Mouse (Mus musculus) heart, embryonic 13.5 days (tissue): ENCODE measurements around the gene Card10. TPM values are rescaled to one million over a fixed set of nuclear protein-coding genes. Genes with fewer than 3 reads are reported as not detected.
A peak's percentile ranks its signal among the peaks of the same experiment; 100 is the strongest.

Experiments
- ATAC-seq: fragments of 200-750 bp; cut with Nextera tagmentation; 2 replicates; pipeline ENCODE4 v1.8.0; 2017; ENCODE audit warnings: moderate TSS enrichment; ENCODE audit not compliant: insufficient number of reproducible peaks, low FRiP score, low TSS enrichment; ENCODE audit errors: extremely low read depth
- H3K27ac ChIP-seq: fragments of 300-500 bp; sonication (generic); replicated peaks from 2 replicates; pipeline ENCODE4 v1.5.1; 2015; ENCODE audit warnings: moderate library complexity, mild to moderate bottlenecking, inconsistent platforms
- H3K27me3 ChIP-seq: fragments of 300-500 bp; sonication (generic); replicated peaks from 2 replicates; pipeline ENCODE4 v1.6.1; 2015; ENCODE audit warnings: mild to moderate bottlenecking, inconsistent platforms
- H3K36me3 ChIP-seq: fragments of 300-500 bp; sonication (generic); 2 replicates; pipeline ENCODE4 v1.6.1; 2015; ENCODE audit warnings: mild to moderate bottlenecking, inconsistent platforms
- H3K4me1 ChIP-seq: fragments of 300-500 bp; sonication (generic); 2 replicates; pipeline ENCODE4 v1.6.1; 2015; ENCODE audit warnings: inconsistent platforms
- H3K4me2 ChIP-seq: fragments of 300-500 bp; sonication (generic); 2 replicates; pipeline ENCODE4 v1.6.1; 2015; ENCODE audit warnings: inconsistent platforms, mild to moderate bottlenecking, moderate library complexity
- H3K4me3 ChIP-seq: fragments of 300-500 bp; sonication (generic); 2 replicates; pipeline ENCODE4 v1.5.1; 2015; ENCODE audit warnings: moderate library complexity, mild to moderate bottlenecking, inconsistent platforms
- H3K9ac ChIP-seq: fragments of 300-500 bp; sonication (generic); 2 replicates; pipeline ENCODE4 v1.6.1; 2015; ENCODE audit warnings: inconsistent platforms, mild to moderate bottlenecking, moderate library complexity
- H3K9me3 ChIP-seq: fragments of 300-500 bp; sonication (generic); 2 replicates; pipeline ENCODE4 v1.6.1; 2016; ENCODE audit warnings: inconsistent platforms
- WGBS: fragments of 180-500 bp; shearing (Covaris S2); methylation state at CpG from one replicate; pipeline ENCODE4 v1.1.7; 2015; ENCODE audit warnings: mixed read lengths; 5-methylcytosine and 5-hydroxymethylcytosine counted together
- polyA plus RNA-seq: library from polyadenylated mRNA; unstranded; fragments of >200 nt; fragmentation: Nextera tagmentation; extraction: Ambion mirVana; gene quantifications from 2 replicates; pipeline ENCODE4 v1.2.1, GENCODE M21; 2015

Gene Card10
- polyA plus RNA-seq, 1 experiment from 2014 or later, result 5.3 TPM

DNA sequence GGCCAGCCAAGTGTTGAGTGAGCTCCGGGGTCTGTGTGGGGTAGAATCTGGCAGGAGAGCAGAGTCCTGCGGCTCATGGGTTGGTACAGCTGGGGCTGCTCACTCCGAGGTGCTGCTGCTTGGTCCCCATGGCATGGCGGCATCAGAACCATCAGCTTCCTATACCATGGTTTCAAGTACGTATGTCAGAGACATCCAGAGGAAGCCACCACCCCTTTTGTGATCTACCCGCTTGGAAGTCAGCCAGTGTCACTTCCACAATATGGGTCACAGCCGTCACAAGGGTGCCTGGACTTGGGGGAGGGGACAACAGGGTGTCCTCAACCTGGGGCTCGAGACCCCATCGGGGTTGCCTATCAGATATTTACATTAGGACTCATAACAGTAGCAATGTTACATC lies 7.3 kb upstream of the Card10 start:
- ATAC-seq, result no peak
- H3K27me3 ChIP-seq, result peaks cover 25% of the 10 kb centered on the region; the same call in 1 of the 2 replicates
- no peak overlapping the region for H3K27ac ChIP-seq
- H3K36me3 ChIP-seq, result no peaks in the 10 kb centered on the region
- peaks cover 27% of the 10 kb centered on the region for H3K4me1 ChIP-seq
- H3K9me3 ChIP-seq, result no peaks in the 10 kb centered on the region
- 44% methylated on average over 9 of the region's 9 CpGs for WGBS
- H3K4me2 ChIP-seq, result no peak overlapping the region
- no peak overlapping the region for H3K4me3 ChIP-seq
- no peak overlapping the region for H3K9ac ChIP-seq

GRCm38 (mm10) chr15:78809739-78810138 lies 6.9 kb upstream of the Card10 start:
- WGBS, result 42% methylated on average over 9 of the region's 9 CpGs
- no peaks in the 10 kb centered on the region for H3K9me3 ChIP-seq
- H3K27ac ChIP-seq, result no peak overlapping the region
- no peak for ATAC-seq
- no peaks in the 10 kb centered on the region for H3K36me3 ChIP-seq
- no peak overlapping the region for H3K4me2 ChIP-seq
- no peak overlapping the region for H3K4me3 ChIP-seq
- H3K9ac ChIP-seq, result no peak overlapping the region
- peaks cover 25% of the 10 kb centered on the region for H3K4me1 ChIP-seq
- peaks cover 26% of the 10 kb centered on the region; the same call in 1 of the 2 replicates for H3K27me3 ChIP-seq

- 65% methylated on average over 2 of the region's 2 CpGs for WGBS
- no peaks in the 10 kb centered on the region for H3K36me3 ChIP-seq
Measured at GRCm38 (mm10) chr15:78808980-78809379, 6.1 kb upstream of the Card10 start.

DNA sequence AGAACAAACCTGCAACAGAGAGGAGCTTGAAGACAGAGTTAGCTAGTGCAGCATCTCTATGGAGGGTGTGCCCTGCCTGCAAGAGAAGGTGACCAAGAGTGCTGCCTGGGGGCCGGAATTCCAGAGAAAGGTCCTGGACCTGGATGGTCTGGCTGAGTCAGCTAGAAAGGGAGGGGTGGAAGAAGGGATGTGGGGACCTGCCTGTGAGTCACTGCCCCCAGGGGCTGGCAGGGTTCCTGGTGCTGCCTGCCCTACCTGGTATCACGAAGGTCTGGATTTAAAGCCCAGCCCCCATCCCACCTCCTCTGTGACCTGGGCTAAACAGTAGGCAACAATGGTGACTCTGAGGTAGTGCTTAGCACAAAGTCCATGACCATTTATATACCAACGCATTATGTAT lies 4.3 kb upstream of the Card10 start:
- Histone ChIP-seq H3K27me3 (peaks cover 48% of the 10 kb centered on the region), H3K4me3 (no peak overlapping the region), H3K9me3 (no peaks in the 10 kb centered on the region), H3K9ac (no peak overlapping the region), H3K27ac (no peak overlapping the region), H3K4me1 (peaks cover 48% of the 10 kb centered on the region), H3K36me3 (no peaks in the 10 kb centered on the region), H3K4me2 (no peak overlapping the region)
- no peak for ATAC-seq
- 77% methylated on average over 3 of the region's 3 CpGs for WGBS

More at GRCm38 (mm10) chr15:78808980-78809379, 6.1 kb upstream of the Card10 start:
- H3K4me2 ChIP-seq, result no peak overlapping the region
- H3K4me3 ChIP-seq, result no peak overlapping the region
- H3K9ac ChIP-seq, result no peak overlapping the region
- H3K9me3 ChIP-seq, result no peaks in the 10 kb centered on the region
- ATAC-seq, result no peak
- peaks cover 30% of the 10 kb centered on the region for H3K4me1 ChIP-seq
- no peak overlapping the region for H3K27ac ChIP-seq
- H3K27me3 ChIP-seq, result peaks cover 33% of the 10 kb centered on the region

DNA sequence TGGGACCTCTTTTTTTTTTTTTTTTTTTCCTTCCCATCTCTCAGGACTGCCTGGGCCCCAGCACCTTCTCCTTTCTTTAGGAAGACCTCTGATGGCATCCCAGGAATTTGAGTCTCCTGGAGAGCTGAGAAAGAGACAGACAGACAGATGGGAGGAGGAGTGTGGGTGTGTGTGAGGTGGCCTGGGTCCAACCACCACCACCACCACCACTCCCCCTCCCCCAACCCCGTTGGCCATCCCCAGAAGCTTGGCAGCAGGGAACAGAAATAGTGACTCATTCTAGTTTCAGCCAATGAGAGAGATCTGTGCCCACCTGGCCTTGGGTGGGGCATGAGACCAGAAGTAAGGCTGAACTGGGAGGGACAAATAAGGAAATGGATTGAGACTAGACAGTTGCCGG lies 3.8 kb upstream of the Card10 start:
- Histone ChIP-seq H3K36me3 (no peaks in the 10 kb centered on the region), H3K4me3 (no peak overlapping the region), H3K4me1 (peaks cover 53% of the 10 kb centered on the region), H3K27ac (0 out of 2 replicates have a peak overlapping the region, but pooled peaks have one; percentile 2), H3K9me3 (no peaks in the 10 kb centered on the region), H3K27me3 (peaks cover 53% of the 10 kb centered on the region), H3K4me2 (no peak overlapping the region), H3K9ac (0 out of 2 replicates have a peak overlapping the region, but pooled peaks have one; percentile 13)
- WGBS, result 22% methylated on average over 2 of the region's 2 CpGs
- no peak for ATAC-seq

DNA sequence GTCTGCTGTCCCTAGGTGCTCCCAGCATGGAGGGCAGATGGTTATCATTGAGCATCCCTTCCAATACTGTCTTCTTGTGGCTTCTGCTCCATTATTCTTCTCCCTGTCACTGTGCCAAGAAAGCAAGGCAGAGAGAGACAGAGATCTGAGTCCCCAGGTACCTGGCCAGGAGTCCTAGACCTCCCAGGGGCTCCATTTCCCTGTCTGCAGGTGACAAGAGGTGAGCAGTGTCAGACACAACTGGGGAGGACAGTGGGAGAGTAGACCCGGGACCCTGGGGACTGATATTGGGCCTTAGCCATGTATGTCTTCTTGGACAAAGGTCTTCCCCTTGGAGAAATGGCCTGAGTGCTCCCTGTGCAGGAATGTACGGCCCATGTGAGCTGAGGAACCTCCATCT lies 2.5 kb upstream of the Card10 start:
- ATAC-seq, result no peak
- Histone ChIP-seq H3K36me3 (no peaks in the 10 kb centered on the region), H3K4me1 (peaks cover 56% of the 10 kb centered on the region), H3K27ac (no peak overlapping the region), H3K4me3 (no peak overlapping the region), H3K27me3 (peaks cover 66% of the 10 kb centered on the region), H3K9ac (no peak overlapping the region), H3K9me3 (no peaks in the 10 kb centered on the region), H3K4me2 (no peak overlapping the region)
- WGBS, result 62% methylated on average over 2 of the region's 2 CpGs

- H3K4me1 ChIP-seq, result peaks cover 46% of the 10 kb centered on the region
- peaks cover 67% of the 10 kb centered on the region for H3K27me3 ChIP-seq
- WGBS, result 27% methylated on average over 6 of the region's 6 CpGs
- peak overlapping the region; percentile 84 for H3K27ac ChIP-seq
- H3K36me3 ChIP-seq, result no peaks in the 10 kb centered on the region
- no peak overlapping the region for H3K4me2 ChIP-seq
- no peaks in the 10 kb centered on the region for H3K9me3 ChIP-seq
- H3K9ac ChIP-seq, result no peak overlapping the region
- no peak for ATAC-seq
- no peak overlapping the region for H3K4me3 ChIP-seq
Measured at GRCm38 (mm10) chr15:78804326-78804725, 1.5 kb upstream of the Card10 start.

DNA sequence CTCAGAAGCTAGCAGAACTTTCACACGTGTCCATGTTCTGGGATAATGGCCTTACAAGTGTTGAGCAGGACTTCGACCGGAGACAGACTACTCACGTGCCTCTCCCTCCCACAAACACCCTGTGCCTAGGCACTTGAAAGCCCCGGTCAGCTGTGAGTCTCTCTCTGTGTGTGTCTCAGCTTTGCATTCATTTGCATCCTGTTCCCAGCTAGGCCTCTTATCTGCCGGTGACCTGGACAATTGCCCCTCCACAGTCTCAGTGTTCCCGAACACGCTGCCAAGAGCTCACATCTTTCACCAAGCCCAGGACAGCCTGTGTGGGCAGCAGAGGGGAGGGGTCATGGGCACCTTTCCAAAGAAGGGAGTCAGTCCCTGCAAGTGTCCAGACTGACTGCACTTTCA lies 658 bp upstream of the Card10 start:
- peak overlapping the region; percentile 75 for H3K4me3 ChIP-seq
- peak overlapping the region; percentile 84 for H3K27ac ChIP-seq
- peaks cover 64% of the 10 kb centered on the region for H3K27me3 ChIP-seq
- H3K9me3 ChIP-seq, result no peaks in the 10 kb centered on the region
- peak overlapping the region; percentile 95 for H3K4me2 ChIP-seq
- H3K36me3 ChIP-seq, result no peaks in the 10 kb centered on the region
- no peak for ATAC-seq
- H3K4me1 ChIP-seq, result peaks cover 50% of the 10 kb centered on the region
- WGBS, result 5% methylated on average over 8 of the region's 8 CpGs
- peak overlapping the region; percentile 88 for H3K9ac ChIP-seq

GRCm38 (mm10) chr15:78801971-78802741 lies 686 bp downstream of the Card10 start:
- Histone ChIP-seq H3K36me3 (peaks cover 4% of the 10 kb centered on the region; the same call in 1 of the 2 replicates), H3K27ac (peak overlapping the region; percentile 84), H3K9me3 (no peaks in the 10 kb centered on the region), H3K4me3 (peak overlapping the region; percentile 75), H3K9ac (peak overlapping the region; percentile 88), H3K27me3 (peaks cover 65% of the 10 kb centered on the region), H3K4me1 (peaks cover 48% of the 10 kb centered on the region), H3K4me2 (peak overlapping the region; percentile 95)
- 7% methylated on average over 56 of the region's 67 CpGs for WGBS
- ATAC-seq, result no peak

DNA sequence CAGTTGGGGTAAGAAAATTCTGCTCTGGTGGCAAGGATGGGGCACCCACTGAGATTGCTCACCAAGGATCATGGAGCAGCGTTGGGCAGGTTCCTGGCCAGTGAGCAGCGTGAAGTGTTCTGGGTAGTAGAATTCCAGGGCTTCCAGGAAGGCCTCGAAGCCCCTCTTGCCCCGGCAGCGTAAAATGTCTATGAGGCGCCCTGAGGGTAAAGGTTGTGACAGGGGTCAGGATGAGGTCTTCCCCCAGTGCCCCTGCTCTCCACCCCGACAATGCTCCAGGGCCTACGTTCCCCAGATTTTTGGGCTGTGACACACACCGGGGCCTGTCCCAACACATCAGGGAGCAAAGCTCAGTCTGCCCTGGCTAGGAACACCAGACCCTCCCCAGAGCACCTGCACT lies 1.3 kb downstream of the Card10 start:
- WGBS, result 75% methylated on average over 9 of the region's 9 CpGs
- Histone ChIP-seq H3K27ac (no peak overlapping the region), H3K9ac (peak overlapping the region; percentile 88), H3K9me3 (no peaks in the 10 kb centered on the region), H3K4me1 (peaks cover 44% of the 10 kb centered on the region), H3K27me3 (peaks cover 68% of the 10 kb centered on the region), H3K36me3 (peaks cover 4% of the 10 kb centered on the region; the same call in 1 of the 2 replicates), H3K4me2 (peak overlapping the region; percentile 95), H3K4me3 (peak overlapping the region; percentile 75)
- no peak for ATAC-seq

- Histone ChIP-seq H3K9ac (0 out of 2 replicates have a peak overlapping the region, but pooled peaks have one; percentile 17), H3K4me2 (peak overlapping the region; percentile 4; the same call in 1 of the 2 replicates)
Measured at GRCm38 (mm10) chr15:78799029-78799428, 3.8 kb downstream of the Card10 start.

DNA sequence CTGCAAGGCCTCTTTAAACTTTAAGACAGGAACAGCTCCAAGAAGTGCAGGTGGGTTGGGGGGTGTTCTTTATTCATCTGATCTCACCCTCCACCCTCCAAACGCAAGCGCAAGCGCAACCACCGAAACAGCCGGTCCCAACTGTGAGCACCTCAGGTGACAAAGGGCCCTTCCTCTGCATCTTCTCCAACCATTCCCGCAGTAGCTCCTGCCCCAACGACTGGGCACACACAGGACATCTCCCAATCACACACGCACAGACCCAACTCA lies 5.8 kb downstream of the Card10 start:
- ATAC-seq, result no peak
- no peak overlapping the region for H3K9ac ChIP-seq
- H3K4me1 ChIP-seq, result peaks cover 30% of the 10 kb centered on the region
- peaks cover 49% of the 10 kb centered on the region for H3K27me3 ChIP-seq
- H3K27ac ChIP-seq, result no peak overlapping the region
- peaks cover 4% of the 10 kb centered on the region; the same call in 1 of the 2 replicates for H3K36me3 ChIP-seq
- WGBS, result 73% methylated on average over 8 of the region's 8 CpGs
- no peak overlapping the region for H3K4me2 ChIP-seq
- no peaks in the 10 kb centered on the region for H3K9me3 ChIP-seq
- no peak overlapping the region for H3K4me3 ChIP-seq

More at GRCm38 (mm10) chr15:78799029-78799428, 3.8 kb downstream of the Card10 start:
- Histone ChIP-seq H3K9me3 (no peaks in the 10 kb centered on the region), H3K4me3 (no peak overlapping the region), H3K4me1 (peaks cover 50% of the 10 kb centered on the region), H3K27me3 (peaks cover 64% of the 10 kb centered on the region), H3K36me3 (peaks cover 4% of the 10 kb centered on the region; the same call in 1 of the 2 replicates), H3K27ac (no peak overlapping the region)
- no peak for ATAC-seq
- 44% methylated on average over 21 of the region's 21 CpGs for WGBS
